17 mouse cellular contexts compared by ENCODE assay signal in the genomic region with DNA sequence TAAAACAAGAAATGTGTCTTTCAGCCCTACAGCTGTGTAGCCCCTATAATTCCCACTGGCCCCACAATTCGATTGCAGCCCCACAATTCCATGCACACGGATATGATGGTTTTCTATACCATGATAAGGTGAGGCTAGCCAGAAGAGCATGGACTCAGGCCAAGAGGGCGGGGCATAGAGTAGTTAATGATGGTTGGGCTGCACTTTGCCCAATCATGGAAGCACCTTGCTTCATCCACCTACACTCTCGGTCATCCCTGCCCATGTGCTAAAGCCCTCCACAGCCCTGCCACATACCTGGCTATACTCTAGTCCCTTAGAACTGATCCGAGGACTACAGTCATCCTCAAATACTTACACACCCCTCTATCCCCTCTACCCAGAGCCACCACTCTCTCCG.
DNase-seq lines count a peak whose midpoint lies in the region; ATAC-seq and TF ChIP-seq lines count a peak whose summit lies in the region.
"Had no signal": no experiment of that assay in that cellular context is flagged by ENCODE, and none has a peak within 500 bp of the region (broad histone marks: within the 10 kb centered on the region; RNA-seq: fewer than 3 reads in every experiment).

No protein-coding gene starts in this region.

- no peak for DNase-seq in gastrocnemius, adult 2 months
- no peak for DNase-seq in gastrocnemius, postnatal 25 days
- DNase-seq in kidney, postnatal 0 days (ENCODE audit: low spot score) = no peak
- DNase-seq in kidney, postnatal 14 days = no peak
- peak; percentile 62 for DNase-seq in ES-CJ7 (ENCODE audit: low read depth, low spot score)
- peak; percentile 62 for DNase-seq in large intestine, adult 2 months (ENCODE audit: low read depth, low spot score)
- no peak for DNase-seq in adrenal gland, adult (ENCODE audit: inconsistent age in 2 of 2, low spot score in 1 of 2)
- no peak for DNase-seq in hindbrain, postnatal 0 days (ENCODE audit: low spot score)
- DNase-seq: adrenal gland, postnatal 10 days; cerebellum, adult 2 months; kidney, adult 2 months had no signal

- no peak overlapping the region for H3K9ac ChIP-seq in kidney, postnatal 0 days (ENCODE audit: low read depth, low read length)
- H3K9ac ChIP-seq in hindbrain, postnatal 0 days (replicated peaks; ENCODE audit: low read length) = no peak overlapping the region
- H3K9ac ChIP-seq: embryonic facial prominence, embryonic 13.5 days; hindbrain, embryonic 14.5 days; limb, embryonic 12.5 days; lung, embryonic 15.5 days; neural tube, embryonic 13.5 days had no signal

- H3K4me1 ChIP-seq in kidney, postnatal 0 days (replicated peaks; ENCODE audit: insufficient read depth, low read length) = 0 out of 2 replicates have a peak, but pooled peaks cover 4% of the 10 kb centered on the region
- H3K4me1 ChIP-seq in hindbrain, postnatal 0 days (ENCODE audit: insufficient read depth, low read length) = peaks cover 3% of the 10 kb centered on the region; the same call in 1 of the 2 replicates

- H3K9me3 ChIP-seq in kidney, postnatal 0 days (replicated peaks; ENCODE audit: low read length) = no peaks in the 10 kb centered on the region
- no peaks in the 10 kb centered on the region for H3K9me3 ChIP-seq in hindbrain, postnatal 0 days (ENCODE audit: low read length)
- H3K9me3 ChIP-seq: embryonic facial prominence, embryonic 13.5 days; limb, embryonic 12.5 days; lung, embryonic 15.5 days; megakaryocyte, embryonic 14.5 days; neural tube, embryonic 13.5 days had no signal

- H3K27ac ChIP-seq in gastrocnemius, adult 2 months = peak overlapping the region; percentile 68; the same call in 1 of the 2 replicates
- H3K27ac ChIP-seq in kidney, postnatal 0 days = no peak overlapping the region
- H3K27ac ChIP-seq in hindbrain, postnatal 0 days = no peak overlapping the region
- H3K27ac ChIP-seq: embryonic facial prominence, embryonic 13.5 days; hindbrain, embryonic 14.5 days; limb, embryonic 12.5 days; lung, embryonic 15.5 days; neural tube, embryonic 13.5 days had no signal

- no peak for TF ChIP-seq CTCF in gastrocnemius, adult 2 months (IDR thresholded peaks at IDR 0.05)
- TF ChIP-seq CTCF in kidney, postnatal 0 days (IDR thresholded peaks at IDR 0.05; ENCODE audit: low read depth) = no peak
- TF ChIP-seq CTCF in hindbrain, postnatal 0 days (IDR thresholded peaks at IDR 0.05; ENCODE audit: low read depth) = no peak

- no peak overlapping the region for H3K4me2 ChIP-seq in kidney, postnatal 0 days (ENCODE audit: low read length)
- H3K4me2 ChIP-seq in hindbrain, postnatal 0 days (ENCODE audit: low read depth, low read length) = no peak overlapping the region
- H3K4me2 ChIP-seq: embryonic facial prominence, embryonic 13.5 days; hindbrain, embryonic 14.5 days; limb, embryonic 12.5 days; lung, embryonic 15.5 days; neural tube, embryonic 13.5 days had no signal

- no peak overlapping the region for H3K4me3 ChIP-seq in gastrocnemius, adult 2 months
- no peak overlapping the region for H3K4me3 ChIP-seq in kidney, postnatal 0 days (replicated peaks; ENCODE audit: low read depth, low read length)
- no peak overlapping the region for H3K4me3 ChIP-seq in hindbrain, postnatal 0 days (ENCODE audit: low read length)
- H3K4me3 ChIP-seq: embryonic facial prominence, embryonic 13.5 days; limb, embryonic 12.5 days; lung, embryonic 15.5 days; megakaryocyte, embryonic 14.5 days; neural tube, embryonic 13.5 days had no signal

- 70% methylated on average over 6 of the region's 6 CpGs for WGBS in kidney, postnatal 0 days
- WGBS in large intestine, adult 2 months = 40% methylated on average over 6 of the region's 6 CpGs
- 86% methylated on average over 6 of the region's 6 CpGs for WGBS in hindbrain, postnatal 0 days

- ATAC-seq in kidney, postnatal 0 days (replicated peaks; ENCODE audit: low FRiP score, low read depth) = 0 out of 2 replicates have a peak, but pooled peaks have one; percentile 33
- ATAC-seq in hindbrain, postnatal 0 days = no peak

- no peaks in the 10 kb centered on the region for H3K27me3 ChIP-seq in kidney, postnatal 0 days (ENCODE audit: insufficient read depth, low read length)
- H3K27me3 ChIP-seq in hindbrain, postnatal 0 days (ENCODE audit: insufficient read depth, low read length) = no peaks in the 10 kb centered on the region
- H3K27me3 ChIP-seq: embryonic facial prominence, embryonic 13.5 days; limb, embryonic 12.5 days; lung, embryonic 15.5 days; megakaryocyte, embryonic 14.5 days; neural tube, embryonic 13.5 days had no signal

- 0 out of 2 replicates have a peak, but pooled peaks cover 6% of the 10 kb centered on the region for H3K36me3 ChIP-seq in kidney, postnatal 0 days (ENCODE audit: insufficient read depth, low read length)
- peaks cover 11% of the 10 kb centered on the region for H3K36me3 ChIP-seq in hindbrain, postnatal 0 days (ENCODE audit: insufficient read depth, low read length)
- H3K36me3 ChIP-seq: lung, embryonic 15.5 days had no signal

- intact Hi-C loops in gastrocnemius, adult 2 months (cut with DNase I) = loop anchor here (5.0 kb wide), 2 partner anchors 85 to 115 kb away; no protein-coding TSS in a partner anchor

Comparison
In these comparisons a context has a peak if more than half of its experiments do, and no peak if none do; other contexts are left out.
1. DNase-seq: peak in ES-CJ7 (single experiment) and large intestine, adult 2 months (single experiment); none in gastrocnemius, adult 2 months (single experiment), gastrocnemius, postnatal 25 days (single experiment), kidney, postnatal 0 days (single experiment), kidney, postnatal 14 days (single experiment), adrenal gland, adult (0 of 2) and hindbrain, postnatal 0 days (single experiment).